Mouse (Mus musculus) neutrophil, adult 5-6 weeks (primary cell): ENCODE measurements around the gene Pdcd2. TPM values are rescaled to one million over a fixed set of nuclear protein-coding genes. Genes with fewer than 3 reads are reported as not detected.

Experiments
- ATAC-seq: fragments of 151-379, 151-347 bp; 2 replicates; pipeline ENCODE4 v1.8.0; 2017; ENCODE audit warnings: mild to moderate bottlenecking, moderate TSS enrichment; ENCODE audit not compliant: insufficient number of reproducible peaks, poor library complexity, low FRiP score, severe bottlenecking; ENCODE audit errors: extremely low read depth
- total RNA-seq: library from RNA; stranded (forward); fragments of 200-1000 nt; gene quantifications from 2 replicates; pipeline ENCODE4 v1.2.3, GENCODE M21; 2017

Pdcd2 gene
- total RNA-seq, 1 experiment from 2014 or later = 43.8 TPM

DNA sequence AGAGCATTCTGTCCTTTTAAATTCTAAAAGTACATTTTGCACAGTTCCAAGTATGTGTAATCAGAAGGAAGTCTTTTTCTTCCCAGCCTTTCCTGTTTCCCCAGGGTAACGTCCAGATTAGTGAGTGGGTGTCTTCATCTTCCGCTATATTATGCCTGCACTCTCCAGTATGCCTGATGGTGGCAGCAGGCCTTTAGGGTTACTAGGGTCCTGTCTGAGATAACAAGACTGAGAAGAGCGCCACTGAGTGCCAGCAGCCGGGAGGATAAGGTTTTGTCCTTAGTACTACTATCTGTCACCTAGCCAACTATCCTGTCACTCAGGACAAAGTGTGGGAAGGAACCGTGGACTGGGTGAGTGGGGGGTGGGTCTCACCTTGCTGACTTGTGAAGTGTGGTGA, 9.3 kb downstream of the Pdcd2 start:
- ATAC-seq = no peak

DNA sequence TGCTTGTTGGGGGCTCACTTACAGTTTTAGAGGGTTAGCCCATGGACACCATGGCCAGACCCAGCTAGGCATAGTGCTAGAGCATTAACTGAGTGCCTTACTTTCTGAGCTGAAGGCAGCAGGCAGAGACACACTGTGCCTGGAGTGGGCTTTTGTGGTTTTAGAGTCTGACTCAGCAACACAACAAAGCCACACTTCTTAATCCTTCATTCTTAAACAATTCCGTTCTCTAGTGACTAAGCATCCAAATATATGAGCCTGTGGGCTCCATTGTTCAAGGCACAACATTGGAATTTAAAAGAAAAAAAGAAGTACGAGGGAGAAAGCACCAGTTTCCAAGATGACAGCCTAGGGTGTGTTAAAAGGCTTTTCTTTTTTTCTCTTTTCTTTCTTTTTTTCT, 16.4 kb downstream of the Pdcd2 start:
- ATAC-seq = no peak

DNA sequence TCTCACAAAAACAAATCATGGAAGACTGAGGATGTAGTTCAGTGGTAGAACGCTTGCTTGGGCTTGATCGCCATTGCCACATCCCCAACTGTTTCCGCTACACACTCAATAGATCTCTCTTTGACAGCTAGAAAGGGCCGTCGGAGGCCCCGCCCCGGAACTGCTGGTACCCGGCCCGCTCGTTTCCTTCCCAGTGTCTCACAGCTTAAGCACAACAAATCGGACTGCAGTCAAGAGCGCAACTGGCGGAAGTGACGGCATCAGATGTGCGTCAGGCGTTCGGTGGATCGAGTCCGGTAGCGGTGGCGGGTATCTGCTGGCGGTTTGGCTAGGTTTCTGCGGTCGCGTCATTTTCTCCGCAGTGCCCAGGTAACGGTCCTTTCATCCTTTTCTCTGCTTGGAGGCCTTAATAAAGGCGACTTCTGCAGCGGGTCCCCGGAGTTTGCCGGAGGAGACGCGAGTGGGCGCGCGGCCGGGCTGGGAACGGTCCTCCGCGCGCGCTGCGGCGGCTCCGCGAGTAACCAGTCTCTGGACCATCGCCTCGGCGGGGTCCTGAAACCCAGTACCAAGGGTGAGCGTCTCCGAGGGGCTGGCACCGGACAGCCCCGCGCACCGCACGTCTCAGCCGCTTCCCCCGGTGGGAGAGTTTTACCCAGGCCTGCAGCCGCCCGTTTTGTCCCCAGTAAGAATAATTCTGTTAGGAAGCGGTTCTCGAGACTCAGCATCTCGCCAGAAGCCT, 27.3 kb downstream of the Pdcd2 start, which contains the start of the genes Psmb1 and Tbp:
Gene Psmb1, minus strand, starts transcription at position 96 of the 739 bp plus-strand sequence.
Gene Tbp, plus strand, starts transcription at position 233 of the 739 bp plus-strand sequence.
- ATAC-seq = peak; percentile 94

DNA sequence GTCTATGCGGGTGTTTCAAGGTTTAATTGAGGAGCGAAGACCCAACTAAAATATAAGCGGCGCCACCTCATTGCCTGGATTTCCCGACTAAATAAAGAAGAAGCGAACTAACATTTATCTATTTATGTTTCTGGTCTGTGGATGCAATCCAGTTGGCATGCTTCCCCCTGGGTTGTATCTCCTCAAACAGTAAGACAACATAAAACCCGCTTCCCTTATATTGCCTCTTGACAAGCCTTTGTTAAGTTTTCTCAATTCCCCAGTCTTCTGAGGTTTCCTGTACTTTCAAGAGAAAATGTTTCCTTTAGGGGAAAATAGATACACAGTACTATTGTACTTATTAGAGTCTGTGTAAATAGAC, 28.4 kb downstream of the Pdcd2 start:
- ATAC-seq = no peak

DNA sequence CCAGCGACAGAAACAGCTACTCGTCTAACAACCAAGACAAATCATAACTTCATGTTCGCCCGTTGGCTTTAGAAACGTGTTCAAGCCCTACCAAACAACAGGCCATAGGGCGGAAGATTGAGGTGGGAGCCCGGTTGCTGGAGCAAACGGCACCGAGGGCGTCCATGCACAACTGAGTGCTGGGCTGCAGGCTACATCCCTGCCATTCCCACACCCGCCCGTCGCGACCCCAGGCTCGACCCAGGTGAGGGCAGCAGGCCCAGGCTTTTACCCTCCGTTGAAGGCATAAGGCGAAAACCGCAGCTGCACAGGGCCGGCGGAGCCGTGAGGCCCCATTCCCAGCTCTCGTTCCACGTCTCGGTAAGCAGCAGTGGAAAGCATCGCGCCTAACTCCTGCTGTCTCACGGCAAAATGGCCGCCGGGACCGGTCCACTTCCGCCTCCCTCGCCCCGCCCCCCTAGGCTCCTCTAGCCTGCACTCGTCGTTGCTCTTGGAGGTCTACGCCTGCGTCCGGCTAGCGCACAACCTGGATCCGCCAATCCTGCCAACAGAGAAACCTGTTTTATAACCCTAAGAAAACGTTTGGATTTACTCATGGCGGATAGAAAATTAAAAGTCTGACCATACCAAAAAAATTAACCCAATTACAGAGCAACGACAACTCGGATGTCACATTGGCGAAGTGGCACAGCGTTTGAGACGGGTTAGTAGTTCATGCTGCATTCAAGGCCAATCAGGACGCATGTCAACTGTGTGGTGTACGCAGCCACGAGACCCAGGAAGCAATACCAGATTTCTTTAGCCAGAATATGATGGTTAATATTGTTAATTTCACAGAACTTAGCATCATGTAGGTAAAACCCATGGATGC, 29.0 kb downstream of the Pdcd2 start:
- peak; percentile 84 for ATAC-seq

DNA sequence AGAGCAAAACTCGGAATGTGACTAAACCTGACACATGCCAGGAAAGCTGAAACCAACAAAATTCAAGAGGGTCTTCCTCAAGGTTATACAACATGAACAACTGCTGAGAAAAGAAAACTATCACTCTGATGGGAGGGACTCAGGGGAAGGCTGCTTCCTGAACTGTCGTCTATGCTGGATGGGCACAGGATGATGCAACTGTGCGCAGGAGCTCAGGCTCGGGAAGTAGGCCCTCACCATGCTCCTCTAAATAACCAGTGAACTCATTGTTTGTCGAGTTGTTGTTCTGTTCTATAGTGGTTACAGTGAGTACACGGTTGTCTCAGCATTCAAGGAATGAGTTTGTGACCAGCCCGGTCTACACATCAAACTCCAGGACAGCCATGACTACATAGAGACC, 36.6 kb downstream of the Pdcd2 start:
- ATAC-seq = no peak

DNA sequence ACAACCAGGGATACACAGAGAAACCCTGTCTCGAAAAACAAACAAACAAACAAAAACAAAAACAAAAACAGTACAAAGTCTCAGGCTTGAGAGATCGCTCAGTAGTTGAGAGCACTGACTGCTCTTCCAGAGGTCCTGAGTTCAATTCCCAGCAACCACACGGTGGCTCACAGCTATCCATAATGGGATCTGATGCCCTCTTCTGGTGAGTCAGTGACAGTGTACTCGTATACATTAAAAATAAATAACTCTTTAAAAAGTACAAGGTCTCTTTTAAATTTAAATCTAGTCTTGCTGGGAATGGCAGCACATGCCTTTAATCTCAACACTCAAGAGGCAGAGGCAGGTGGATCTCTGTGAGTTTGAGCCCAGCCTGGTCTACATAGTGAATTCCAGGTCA, 54.4 kb downstream of the Pdcd2 start:
- no peak for ATAC-seq

Other genes with a start within 250 kb of the Pdcd2 start
- gene Dll1, start 150.4 kb downstream of the Pdcd2 start, total RNA-seq = 1.2 and 1.4 TPM in 2 replicates
- gene Fam120b, start 131.1 kb downstream of the Pdcd2 start, total RNA-seq = 44.9 and 50.6 TPM in 2 replicates
- gene Psmb1, start 27.6 kb downstream of the Pdcd2 start, total RNA-seq = 123 and 139 TPM in 2 replicates
- gene Tbp, start 27.4 kb downstream of the Pdcd2 start, total RNA-seq = 51.9 and 63.9 TPM in 2 replicates
- 21.0 and 22.5 TPM in 2 replicates for gene Prdm9, start 37.1 kb upstream of the Pdcd2 start, total RNA-seq
- 104 and 114 TPM in 2 replicates for gene Chd1, start 177.7 kb upstream of the Pdcd2 start, total RNA-seq